Mouse (Mus musculus) kidney, adult 18-20 months (tissue): ENCODE results near the gene Fem1b.

Experiments used
- DNase-seq: peaks from one replicate; pipeline ENCODE4 v3.0.0; 2021

Fem1b gene

DNA sequence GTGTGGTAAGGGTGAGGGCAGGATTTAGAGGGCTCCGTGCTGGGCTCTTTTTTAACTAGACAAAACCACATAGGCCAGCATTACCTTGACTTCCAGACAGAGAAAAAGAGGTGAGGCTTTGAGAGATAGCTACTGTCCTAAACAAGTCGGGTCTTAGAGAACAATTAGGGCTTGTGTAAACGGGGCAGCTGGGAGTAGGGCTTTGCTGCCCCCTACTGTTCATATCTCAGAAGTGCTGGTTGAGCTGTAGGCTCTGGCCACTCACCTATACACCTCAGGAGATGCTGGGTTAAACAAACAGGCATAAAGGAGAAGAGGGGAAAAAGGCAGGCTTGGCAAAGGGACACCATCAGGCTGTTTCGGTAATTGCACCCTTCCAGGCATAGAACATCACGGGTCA, 34.3 kb downstream of the Fem1b start:
- DNase-seq = peak; percentile 69

- no peak for DNase-seq
Observed at GRCm38 (mm10) chr9:62775464-62775863, 36.3 kb downstream of the Fem1b start.

- DNase-seq = no peak
Observed at GRCm38 (mm10) chr9:62772746-62773145, 39.0 kb downstream of the Fem1b start.

- no peak for DNase-seq
Observed at GRCm38 (mm10) chr9:62768361-62768760, 43.4 kb downstream of the Fem1b start.

- no peak for DNase-seq
Observed at GRCm38 (mm10) chr9:62767464-62767863, 44.3 kb downstream of the Fem1b start.

DNA sequence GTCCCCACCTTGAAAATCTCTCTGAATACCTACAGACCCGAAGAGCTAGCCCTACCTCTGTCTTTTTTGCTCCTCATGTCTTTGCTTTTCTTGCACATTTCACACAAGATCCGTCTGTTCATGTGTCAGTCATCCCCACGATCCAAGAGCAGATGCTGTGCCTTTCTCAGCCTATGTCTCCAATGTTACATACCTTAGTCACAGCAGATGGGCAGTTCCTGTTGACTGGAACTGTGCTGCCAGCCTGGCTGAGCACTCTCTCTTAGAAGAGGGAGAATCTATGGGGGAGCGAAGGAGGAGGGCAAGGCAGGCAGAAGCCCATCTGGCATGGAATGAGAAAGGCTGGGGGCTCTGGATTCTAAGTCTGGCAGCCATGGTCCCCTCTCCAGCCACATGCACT, 46.4 kb downstream of the Fem1b start:
- DNase-seq = no peak

DNA sequence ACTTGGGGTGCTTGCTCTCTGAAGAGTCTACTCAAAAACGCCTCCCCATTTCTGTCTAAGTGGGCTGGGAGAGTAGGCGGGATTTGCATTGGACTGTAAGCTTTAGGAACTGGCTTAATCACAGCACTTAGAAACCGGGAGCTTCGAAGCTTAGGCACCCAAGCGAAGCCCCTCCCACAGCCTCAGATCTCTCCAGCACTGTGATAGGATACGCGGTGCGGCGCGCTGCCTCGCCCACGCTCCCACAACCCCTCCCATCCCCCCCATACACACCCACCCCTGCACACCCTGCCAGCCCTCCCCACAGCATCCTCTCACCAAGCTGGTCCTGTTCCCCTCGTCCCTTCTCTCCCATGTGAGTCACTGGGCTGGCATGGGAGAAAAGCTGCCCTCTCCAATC, 48.3 kb downstream of the Fem1b start:
- DNase-seq = no peak

- no peak for DNase-seq
Observed at GRCm38 (mm10) chr9:62759601-62760000, 52.1 kb downstream of the Fem1b start.

DNA sequence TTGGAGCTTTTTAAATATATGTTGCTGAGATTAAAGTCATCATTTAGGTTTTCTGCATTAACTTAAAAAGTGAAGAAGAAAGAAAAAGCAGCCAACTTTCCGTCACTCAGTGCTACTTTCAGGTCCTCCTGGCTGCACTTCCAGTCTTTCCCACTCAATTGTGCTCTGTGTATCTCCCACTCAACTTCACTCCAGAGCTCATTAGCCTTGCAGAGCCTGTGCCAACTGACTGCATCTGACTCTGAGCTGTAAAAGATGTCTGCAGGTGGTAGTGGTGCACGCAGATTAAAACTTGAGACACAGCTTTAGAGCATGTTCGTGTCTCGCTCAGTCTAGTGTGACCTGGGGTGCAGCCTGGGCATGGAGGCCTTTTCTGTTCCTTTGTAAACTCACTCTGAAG, 53.4 kb downstream of the Fem1b start:
- no peak for DNase-seq

GRCm38 (mm10) chr9:62750381-62750780, 61.4 kb downstream of the Fem1b start:
- no peak for DNase-seq

GRCm38 (mm10) chr9:62749666-62750065, 62.1 kb downstream of the Fem1b start:
- peak; percentile 24 for DNase-seq

DNA sequence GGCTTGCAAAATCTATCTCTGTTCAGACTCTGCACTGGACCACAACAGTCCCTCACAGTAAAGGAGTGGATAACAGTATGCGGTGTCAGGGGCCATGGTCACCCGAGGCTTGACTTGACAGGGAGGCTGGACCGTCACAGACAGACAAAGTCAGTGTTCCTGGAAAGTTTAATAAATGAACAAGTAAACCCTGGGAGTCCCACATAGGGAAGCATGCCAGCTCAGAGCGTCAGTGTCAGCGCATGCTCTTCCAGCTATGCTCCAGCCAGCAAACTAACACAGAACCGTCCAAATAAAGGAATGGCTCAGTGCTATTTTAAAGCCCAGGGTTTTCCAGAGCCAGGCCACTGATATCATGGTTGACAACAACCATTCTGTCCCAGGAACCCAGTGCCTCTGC, 65.1 kb downstream of the Fem1b start:
- DNase-seq = peak; percentile 23

- DNase-seq = no peak
Observed at GRCm38 (mm10) chr9:62744558-62745275, 67.0 kb downstream of the Fem1b start.
